Mouse (Mus musculus): Measurements from ENCODE around the gene Spata46. TPM values are rescaled to one million over a fixed set of nuclear protein-coding genes. Genes with fewer than 3 reads are reported as not detected.

The Spata46 gene
- not detected for polyA plus RNA-seq (2014; fragmentation: Illumina TruSeq; extraction: RNeasy Lipid Tissue Mini Kit (QIAGEN cat#74804); ENCODE audit: low read depth, low replicate concordance)

DNA sequence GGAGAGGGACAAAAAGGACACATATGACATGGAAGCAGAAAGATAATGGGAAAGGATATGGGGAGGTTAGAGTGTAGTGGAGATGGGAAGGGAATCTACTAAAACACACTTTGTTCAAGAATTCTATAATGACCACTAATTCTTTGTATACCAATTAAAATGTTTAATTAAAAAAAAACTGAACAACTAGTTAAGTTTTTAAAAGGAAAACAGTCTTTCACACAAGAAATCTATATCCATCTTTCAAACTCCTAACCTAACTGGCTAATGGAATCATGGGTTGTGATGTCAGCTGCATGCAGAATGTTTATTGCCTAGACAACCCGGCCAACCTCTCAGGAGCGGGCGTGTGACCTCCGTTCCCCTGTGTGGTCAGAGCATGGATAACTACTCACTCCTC is at the start of gene Spata46:
Spata46 (plus strand) TSS at position 301 of the 400 bp plus-strand sequence.

DNA sequence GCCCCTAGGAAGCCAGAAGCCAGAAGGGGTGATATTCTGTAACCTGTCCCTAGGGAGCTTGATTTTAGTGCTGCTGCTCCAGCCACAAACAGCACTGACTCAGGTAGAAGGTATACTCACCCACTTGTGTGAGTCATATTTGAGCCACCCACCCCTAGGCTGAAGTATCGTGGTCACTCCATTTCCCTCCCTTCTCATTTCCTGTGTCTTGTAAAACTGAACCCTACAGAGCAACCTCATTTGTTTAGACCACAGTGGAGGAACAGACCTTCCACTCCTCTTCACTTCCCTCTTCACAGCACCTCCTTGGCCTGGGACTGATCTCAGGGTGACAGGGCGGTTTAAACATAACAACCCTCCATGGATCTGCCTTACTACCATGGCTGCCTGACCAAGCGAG is 31.6 kb upstream of the Spata46 start, which contains the start of gene Sh2d1b1:
Sh2d1b1 (plus strand) TSS at position 305 of the 400 bp plus-strand sequence.

DNA sequence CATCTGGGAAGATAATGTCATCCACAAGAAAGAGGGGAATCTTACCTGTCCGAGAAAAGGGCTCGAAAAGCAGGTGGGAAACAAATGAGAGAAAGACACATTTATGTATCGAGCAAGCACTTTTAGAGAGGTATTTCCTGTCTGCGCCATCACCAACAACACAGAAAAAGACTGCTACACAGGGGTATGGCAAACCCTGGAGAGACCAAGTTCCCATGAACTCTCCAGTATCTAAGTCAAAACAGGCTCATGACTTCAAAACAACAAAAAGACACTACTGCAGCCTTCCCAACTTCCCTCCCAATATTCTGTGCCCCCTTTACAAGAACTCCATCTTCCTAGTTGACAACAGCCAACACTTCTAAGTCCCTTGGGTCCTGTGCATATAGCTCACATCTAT is 2.4 kb upstream of the Spata46 start, which contains the start of gene Gm7694:
Gm7694 (minus strand) TSS at position 101 of the 400 bp plus-strand sequence.

Other genes with a start within 250 kb of the Spata46 start
- 26.7 TPM for gene Ddr2, start 198.0 kb upstream of the Spata46 start, polyA plus RNA-seq (2014; fragmentation: Illumina TruSeq; extraction: RNeasy Lipid Tissue Mini Kit (QIAGEN cat#74804); ENCODE audit: low read depth, low replicate concordance)
- 44.1 TPM for gene Uap1, start 133.8 kb upstream of the Spata46 start, polyA plus RNA-seq (2014; fragmentation: Illumina TruSeq; extraction: RNeasy Lipid Tissue Mini Kit (QIAGEN cat#74804); ENCODE audit: low read depth, low replicate concordance)
- gene Uhmk1, start 93.4 kb upstream of the Spata46 start, polyA plus RNA-seq (2014; fragmentation: Illumina TruSeq; extraction: RNeasy Lipid Tissue Mini Kit (QIAGEN cat#74804); ENCODE audit: low read depth, low replicate concordance), result 183 TPM
- not detected for gene Sh2d1b2, start 76.1 kb upstream of the Spata46 start, polyA plus RNA-seq (2014; fragmentation: Illumina TruSeq; extraction: RNeasy Lipid Tissue Mini Kit (QIAGEN cat#74804); ENCODE audit: low read depth, low replicate concordance)
- gene Sh2d1b1, start 31.5 kb upstream of the Spata46 start, polyA plus RNA-seq (2014; fragmentation: Illumina TruSeq; extraction: RNeasy Lipid Tissue Mini Kit (QIAGEN cat#74804); ENCODE audit: low read depth, low replicate concordance), result 2.4 TPM
- gene Gm7694, start 2.5 kb upstream of the Spata46 start, polyA plus RNA-seq (2014; fragmentation: Illumina TruSeq; extraction: RNeasy Lipid Tissue Mini Kit (QIAGEN cat#74804); ENCODE audit: low read depth, low replicate concordance), result 2.9 TPM